Mouse (Mus musculus) cerebellum, postnatal 14 days (tissue): ENCODE results near the gene Fmn2.

Experiments
- DNase-seq, 2 experiments: peaks; one replicate each; pipeline ENCODE4 v3.0.0; 2021; ENCODE audit warnings: mixed read lengths in 2 of 2

Gene Fmn2

GRCm38 (mm10) chr1:174501661-174502030 is at the start of gene Fmn2:
Fmn2 (plus strand) TSS chr1:174501825.
- DNase-seq, result peak; percentile 92 to 93

DNA sequence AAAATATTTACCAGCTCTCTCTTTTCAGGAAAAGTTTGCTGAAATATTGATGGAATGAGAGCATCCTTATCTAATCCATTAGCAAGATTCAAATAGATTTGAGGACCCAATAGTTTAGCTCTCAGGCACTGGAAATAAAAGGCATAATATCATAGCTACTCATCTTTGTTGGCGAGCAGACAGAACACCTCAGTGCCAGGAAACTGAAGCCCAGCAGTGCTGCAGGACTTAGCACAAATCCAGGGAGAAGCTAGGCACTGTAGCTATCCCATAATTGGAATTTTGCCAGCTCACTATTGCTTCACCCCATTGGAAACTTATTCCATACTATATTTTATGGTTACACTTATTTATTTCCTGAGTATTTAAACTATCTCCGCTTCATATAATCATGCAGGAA is 46.5 kb upstream of the Fmn2 start:
- DNase-seq, result peak; percentile 21 to 46

GRCm38 (mm10) chr1:174465385-174465784 is 36.2 kb upstream of the Fmn2 start:
- DNase-seq, result no peak

DNA sequence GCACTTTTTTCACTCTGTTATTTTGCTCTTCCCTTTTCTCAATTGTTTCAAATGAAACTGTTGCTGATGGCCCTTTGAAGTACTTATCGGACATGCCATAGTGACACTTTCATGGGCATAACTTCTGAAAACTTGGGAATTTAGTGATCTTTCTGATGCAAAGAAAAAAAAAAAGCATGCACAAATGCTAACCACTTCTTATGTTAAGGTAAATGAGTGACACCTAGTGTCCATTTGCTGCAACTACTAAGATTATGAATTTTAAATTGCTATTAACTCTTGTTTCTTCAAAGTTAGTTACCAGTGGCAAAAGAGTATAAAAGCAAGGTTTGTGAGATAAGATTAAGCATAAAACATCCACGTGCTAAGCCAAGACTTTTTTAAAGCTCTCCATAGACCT is 35.4 kb upstream of the Fmn2 start:
- peak in 1 of 2 experiments; percentile 9 for DNase-seq

DNA sequence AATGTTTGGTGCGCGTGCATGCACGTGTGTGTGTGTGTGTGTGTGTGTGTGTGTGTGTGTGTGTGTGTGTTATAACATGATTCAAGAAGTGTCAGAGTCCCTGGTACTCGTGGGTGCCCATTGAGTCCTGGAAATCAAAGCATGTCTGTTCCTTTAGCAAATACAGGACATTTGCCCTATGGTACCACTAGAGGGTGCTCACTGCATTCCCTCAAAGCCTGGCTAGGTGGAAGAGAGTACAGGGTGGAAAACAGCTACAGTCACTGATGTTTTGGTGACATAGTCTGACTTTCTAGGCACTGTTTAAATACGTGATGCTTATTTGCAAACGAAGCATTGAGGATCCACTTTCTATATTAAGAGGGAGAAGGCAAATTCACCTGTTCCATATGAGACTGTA is 31.9 kb upstream of the Fmn2 start:
- DNase-seq, result peak; percentile 64 to 73

- no peak for DNase-seq
Observed at GRCm38 (mm10) chr1:174482567-174482966, 19.1 kb upstream of the Fmn2 start.

DNA sequence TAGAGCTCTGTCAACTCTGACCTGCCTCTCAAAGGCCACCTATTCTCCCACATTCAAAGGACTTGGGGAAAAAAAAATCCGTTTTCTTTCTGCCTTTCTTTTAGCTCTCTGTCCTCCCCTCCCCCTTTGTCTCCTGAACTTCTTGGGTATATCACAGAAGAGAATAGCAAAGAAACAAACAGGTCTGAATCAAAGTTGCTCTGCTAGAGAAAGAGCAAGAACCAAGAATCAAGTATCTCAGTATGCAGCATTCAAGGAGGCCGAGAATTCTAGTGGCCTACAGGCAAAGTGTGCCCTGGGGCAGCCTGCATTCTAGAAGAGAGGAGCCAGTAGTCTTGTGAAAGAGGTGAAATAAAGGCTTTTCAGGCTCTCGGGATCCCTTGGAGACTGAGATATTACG is 1.6 kb upstream of the Fmn2 start:
- no peak for DNase-seq

DNA sequence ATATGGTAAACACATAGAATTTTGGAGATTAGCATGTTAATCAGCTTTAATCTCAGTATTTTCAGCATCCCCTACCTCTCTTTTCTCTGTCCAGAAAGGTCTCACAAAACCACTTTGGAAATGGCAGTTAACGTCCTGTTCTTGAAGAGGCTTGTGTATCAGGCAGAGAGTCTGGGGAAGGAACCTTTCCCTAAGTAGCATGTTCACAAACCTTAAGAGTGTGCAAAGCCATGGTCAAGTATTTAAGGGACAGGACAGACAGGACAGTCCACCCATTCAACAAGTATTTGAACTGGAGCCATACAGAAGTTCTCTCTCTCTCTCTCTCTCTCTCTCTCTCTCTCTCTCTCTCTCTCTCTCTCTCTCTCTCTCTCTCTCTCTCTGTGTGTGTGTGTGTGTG is 614 bp upstream of the Fmn2 start:
- DNase-seq, result no peak

DNA sequence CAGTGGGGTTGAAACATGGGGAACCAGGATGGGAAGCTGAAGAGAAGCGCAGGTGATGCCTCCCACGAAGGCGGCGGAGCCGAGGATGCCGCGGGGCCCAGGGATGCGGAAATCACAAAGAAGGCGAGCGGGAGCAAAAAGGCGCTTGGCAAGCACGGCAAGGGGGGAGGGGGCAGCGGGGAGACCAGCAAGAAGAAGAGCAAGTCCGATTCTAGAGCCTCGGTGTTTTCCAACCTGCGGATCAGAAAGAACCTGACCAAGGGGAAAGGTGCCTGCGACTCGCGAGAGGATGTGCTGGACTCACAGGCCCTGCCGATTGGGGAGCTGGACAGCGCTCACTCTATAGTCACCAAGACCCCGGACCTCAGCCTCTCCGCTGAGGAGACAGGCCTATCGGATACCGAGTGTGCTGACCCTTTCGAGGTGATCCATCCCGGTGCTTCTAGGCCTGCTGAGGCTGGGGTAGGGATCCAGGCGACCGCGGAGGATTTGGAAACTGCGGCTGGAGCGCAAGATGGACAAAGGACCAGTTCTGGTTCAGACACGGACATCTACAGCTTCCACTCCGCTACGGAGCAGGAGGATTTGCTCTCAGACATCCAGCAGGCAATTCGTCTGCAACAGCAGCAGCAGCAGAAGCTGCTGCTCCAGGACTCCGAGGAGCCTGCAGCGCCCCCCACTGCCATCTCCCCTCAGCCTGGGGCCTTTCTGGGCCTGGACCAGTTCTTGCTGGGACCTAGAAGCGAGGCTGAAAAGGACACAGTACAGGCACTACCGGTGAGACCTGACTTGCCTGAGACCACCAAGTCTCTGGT is 613 bp downstream of the Fmn2 start:
- peak; percentile 72 to 77 for DNase-seq

DNA sequence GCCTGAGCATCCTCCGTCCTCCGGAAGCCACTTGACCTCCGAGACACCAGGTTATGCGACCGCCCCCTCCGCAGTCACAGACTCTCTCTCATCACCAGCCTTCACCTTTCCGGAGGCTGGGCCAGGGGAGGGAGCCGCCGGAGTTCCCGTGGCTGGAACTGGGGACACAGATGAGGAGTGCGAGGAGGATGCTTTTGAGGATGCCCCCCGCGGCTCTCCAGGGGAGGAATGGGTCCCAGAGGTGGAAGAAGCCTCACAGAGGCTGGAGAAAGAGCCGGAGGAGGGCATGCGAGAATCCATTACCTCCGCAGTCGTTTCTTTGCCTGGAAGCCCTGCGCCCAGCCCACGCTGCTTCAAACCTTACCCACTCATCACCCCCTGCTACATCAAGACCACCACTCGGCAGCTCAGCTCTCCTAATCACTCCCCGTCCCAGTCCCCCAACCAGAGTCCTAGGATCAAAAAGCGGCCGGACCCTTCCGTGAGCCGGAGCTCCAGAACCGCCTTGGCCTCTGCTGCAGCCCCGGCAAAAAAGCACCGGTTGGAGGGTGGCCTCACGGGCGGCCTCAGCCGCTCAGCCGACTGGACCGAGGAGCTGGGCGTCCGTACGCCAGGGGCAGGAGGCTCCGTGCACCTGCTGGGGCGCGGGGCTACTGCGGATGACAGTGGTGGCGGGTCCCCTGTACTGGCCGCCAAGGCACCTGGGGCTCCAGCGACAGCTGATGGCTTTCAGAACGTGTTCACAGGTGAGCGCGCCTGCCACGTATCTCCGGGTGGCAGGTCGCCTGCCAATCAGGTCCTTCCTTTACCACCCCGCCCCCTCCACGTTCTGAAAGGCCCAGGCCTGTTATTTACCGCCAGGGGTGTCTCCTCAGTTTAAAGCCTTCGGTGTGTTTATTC is 1.5 kb downstream of the Fmn2 start:
- DNase-seq, result peak; percentile 90 to 91

GRCm38 (mm10) chr1:174508571-174509110 is 7.0 kb downstream of the Fmn2 start:
- DNase-seq, result peak; percentile 45 to 65

GRCm38 (mm10) chr1:174513419-174513818 is 11.8 kb downstream of the Fmn2 start:
- DNase-seq, result no peak

- peak; percentile 30 to 50 for DNase-seq
Observed at GRCm38 (mm10) chr1:174521976-174522770, 20.5 kb downstream of the Fmn2 start.

- DNase-seq, result no peak
Observed at GRCm38 (mm10) chr1:174522809-174523511, 21.3 kb downstream of the Fmn2 start.

GRCm38 (mm10) chr1:174523512-174523828 is 21.8 kb downstream of the Fmn2 start:
- no peak for DNase-seq

- peak in 1 of 2 experiments; percentile 15 for DNase-seq
Observed at GRCm38 (mm10) chr1:174536742-174537453, 35.3 kb downstream of the Fmn2 start.

DNA sequence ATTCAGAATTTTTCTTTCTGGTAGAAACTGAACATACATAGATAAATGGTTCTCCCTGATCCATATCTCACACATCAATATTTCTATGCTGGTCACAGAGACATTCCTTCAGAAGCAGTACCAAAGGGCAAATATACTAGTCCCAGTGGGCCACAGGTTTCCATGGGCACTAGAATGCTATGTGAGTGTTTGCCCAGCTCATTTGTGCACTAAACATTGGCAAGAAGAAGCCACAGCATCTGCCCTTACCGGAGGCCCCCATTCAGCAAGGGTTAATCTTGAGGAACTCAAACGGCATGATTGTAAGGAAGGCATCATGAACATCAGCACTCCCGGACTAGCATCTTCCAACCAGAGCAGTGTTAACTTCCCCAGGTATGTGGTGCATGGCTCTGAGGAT is 35.9 kb downstream of the Fmn2 start:
- DNase-seq, result no peak

DNA sequence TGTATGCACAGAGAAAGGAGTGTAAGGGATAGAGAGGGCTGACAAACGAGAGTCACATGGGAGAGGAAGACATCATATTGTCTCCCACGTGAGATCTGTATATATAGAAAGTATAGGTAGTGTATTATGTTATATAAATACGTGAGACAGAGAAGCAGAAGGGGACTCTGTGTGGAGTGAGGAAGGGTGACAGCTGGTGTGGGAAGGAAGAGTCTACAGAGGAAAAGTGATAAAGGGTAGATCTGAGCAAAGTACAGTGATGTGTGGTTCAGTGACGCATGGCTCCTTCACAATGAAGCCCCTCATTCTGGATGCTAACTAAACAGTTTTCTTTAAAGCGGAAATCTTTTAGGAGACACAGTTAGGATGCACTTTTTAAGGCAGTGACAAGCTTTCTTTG is 46.7 kb downstream of the Fmn2 start:
- DNase-seq, result no peak

DNA sequence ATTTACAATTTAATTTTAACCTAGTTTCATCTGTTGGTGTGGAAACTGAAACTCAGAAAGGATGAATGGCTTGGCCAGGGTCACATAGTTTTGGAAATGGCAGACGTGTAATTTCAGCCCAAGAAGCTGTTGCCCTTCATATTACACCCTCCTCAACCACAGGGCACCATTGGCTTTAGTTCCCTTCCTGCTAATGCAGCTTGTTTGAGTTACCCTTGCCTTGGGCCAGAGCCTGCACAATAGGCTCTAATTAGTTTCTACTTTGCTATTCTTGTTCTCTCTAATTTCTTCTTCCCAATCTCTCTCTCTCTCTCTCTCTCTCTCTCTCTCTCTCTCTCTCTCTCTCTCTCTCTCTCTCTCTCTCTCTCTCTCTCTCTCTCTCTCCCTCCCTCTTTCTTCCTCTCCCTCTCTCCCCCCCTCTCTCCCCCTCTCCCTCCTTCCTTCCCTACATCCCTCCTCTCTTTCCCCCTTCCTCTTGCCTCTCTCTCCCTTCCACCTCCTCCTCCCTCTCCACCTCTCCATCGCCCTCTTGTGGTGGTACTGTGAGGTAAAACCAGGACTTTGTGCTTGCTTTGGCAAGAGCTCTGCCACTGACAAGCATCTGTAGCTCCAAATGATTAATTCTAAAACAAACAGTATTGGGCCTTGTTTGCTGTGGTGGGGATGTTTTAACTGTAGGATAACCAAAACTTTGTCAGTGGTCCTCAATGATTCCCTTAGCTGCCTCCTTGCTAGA is 51.8 kb downstream of the Fmn2 start:
- DNase-seq, result peak; percentile 73 to 86

GRCm38 (mm10) chr1:174555412-174555811 is 53.8 kb downstream of the Fmn2 start:
- peak; percentile 39 to 44 for DNase-seq

DNA sequence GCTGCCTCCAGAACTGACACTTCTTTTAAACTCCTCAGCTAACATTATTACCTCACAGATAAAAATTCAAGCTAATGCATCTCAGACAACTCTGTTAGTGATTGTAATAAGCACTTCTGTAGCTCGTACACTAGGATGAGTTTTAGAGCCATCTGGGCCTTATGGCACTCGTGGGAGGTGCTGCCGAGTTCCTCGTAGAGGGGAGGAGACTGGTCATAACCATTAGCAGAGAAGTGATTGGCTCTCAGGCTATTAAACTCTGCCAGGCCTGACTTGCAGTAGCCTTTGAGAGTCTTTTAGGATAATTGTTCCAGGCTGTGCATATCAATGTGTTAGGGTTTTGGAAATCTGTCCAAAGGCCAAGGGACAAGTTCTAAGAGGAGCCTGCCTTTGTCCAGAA is 55.6 kb downstream of the Fmn2 start:
- DNase-seq, result no peak
